Mouse (Mus musculus) cerebellum, adult 2 months (tissue): ENCODE data around the gene Tapt1.

ENCODE experiments used
- CTCF ChIP-seq: fragments of 200-500 bp; IDR thresholded peaks from 2 replicates; pipeline ENCODE4 v1.5.1; 2011; ENCODE audit warnings: low read depth, mild to moderate bottlenecking, control low read depth, low read length, moderate library complexity, borderline replicate concordance; ENCODE audit not compliant: insufficient read depth
- POLR2A ChIP-seq: fragments of 200-500 bp; IDR thresholded peaks from 2 replicates; pipeline ENCODE4 v1.6.1; 2011; ENCODE audit warnings: low read length, control low read depth, borderline replicate concordance; ENCODE audit not compliant: insufficient read depth

GRCm38 (mm10) chr5:44181669-44182068 is 44.8 kb downstream of the Tapt1 start:
- TF ChIP-seq POLR2A (no peak), CTCF (no peak)
